Mouse (Mus musculus) CH12.LX (cell line): ENCODE results near the gene Gm10644. TPM values are rescaled to one million over a fixed set of nuclear protein-coding genes. Genes with fewer than 3 reads are reported as not detected.

Source experiments
- DNase-seq: peaks from one replicate; pipeline ENCODE4 v3.0.0-alpha.2; 2013; ENCODE audit errors: extremely low read depth
- H3K27ac ChIP-seq: 2 replicates; pipeline ENCODE4 v1.5.1; 2012; ENCODE audit warnings: low read depth, mild to moderate bottlenecking, control low read depth, moderate library complexity; ENCODE audit not compliant: insufficient read depth
- H3K27me3 ChIP-seq: replicated peaks from 2 replicates; pipeline ENCODE3; 2012; ENCODE audit warnings: inconsistent platforms
- H3K36me3 ChIP-seq, 2 experiments: replicated peaks in 1 of 2; 2 replicates each; pipeline versions ENCODE3 to v1.6.1; 2012; ENCODE audit warnings: inconsistent platforms in 1 of 2, low read length in 1 of 2, mild to moderate bottlenecking in 1 of 2, mixed read lengths in 1 of 2, moderate library complexity in 1 of 2; ENCODE audit not compliant: control insufficient read depth in 1 of 2, insufficient read depth in 1 of 2
- H3K4me1 ChIP-seq, 2 experiments: 2 replicates each; pipeline ENCODE4 v1.6.1; 2012; ENCODE audit warnings: inconsistent platforms in 1 of 2, moderate library complexity in 1 of 2; ENCODE audit not compliant: insufficient read depth in 2 of 2, control insufficient read depth in 1 of 2
- H3K4me2 ChIP-seq: 2 replicates; pipeline ENCODE4 v1.6.1; 2012; ENCODE audit warnings: low read depth, mild to moderate bottlenecking, control low read depth; ENCODE audit not compliant: poor library complexity, insufficient read depth, severe bottlenecking
- H3K4me3 ChIP-seq, 3 experiments: fragments of 150-350 bp in 1 of 3; sonication (generic) in 1 of 3; replicated peaks in 1 of 3; 2 replicates each; pipeline versions ENCODE3 to v1.5.1; 2011 to 2012; ENCODE audit warnings: low read depth in 2 of 3, low read length in 2 of 3, mild to moderate bottlenecking in 2 of 3, moderate library complexity in 2 of 3, control low read depth in 1 of 3, improper control_type of control experiment in 1 of 3, inconsistent platforms in 1 of 3, mixed read lengths in 1 of 3; ENCODE audit not compliant: poor library complexity in 1 of 3
- H3K79me2 ChIP-seq: replicated peaks from 2 replicates; pipeline ENCODE4 v1.6.1; 2012; ENCODE audit warnings: mild to moderate bottlenecking, moderate library complexity; ENCODE audit not compliant: control insufficient read depth, poor library complexity, insufficient read depth, severe bottlenecking; ENCODE audit errors: extremely low read depth
- H3K9ac ChIP-seq: 2 replicates; pipeline ENCODE4 v1.6.1; 2012; ENCODE audit warnings: low read depth, mild to moderate bottlenecking, control low read depth, moderate library complexity; ENCODE audit not compliant: insufficient read depth
- H3K9me3 ChIP-seq: replicated peaks from 2 replicates; pipeline ENCODE3; 2012; ENCODE audit warnings: low read length, inconsistent platforms, mixed read lengths
- BHLHE40 ChIP-seq: IDR thresholded peaks from 2 replicates; pipeline ENCODE4 v1.6.1; 2011; ENCODE audit warnings: mild to moderate bottlenecking, low read depth, low read length, improper control_type of control experiment
- CTCF ChIP-seq, 2 experiments: IDR thresholded peaks in 1 of 2; conservative IDR thresholded peaks in 1 of 2; 2 replicates each; pipeline ENCODE4 v1.5.1; 2011 to 2012; ENCODE audit warnings: low read depth in 2 of 2, low read length in 2 of 2, improper control_type of control experiment in 1 of 2, inconsistent platforms in 1 of 2, mild to moderate bottlenecking in 1 of 2, moderate library complexity in 1 of 2
- ETS1 ChIP-seq: conservative IDR thresholded peaks from 2 replicates; pipeline ENCODE4 v1.6.1; 2012; ENCODE audit warnings: low read depth, mild to moderate bottlenecking, inconsistent platforms, low read length, improper control_type of control experiment, moderate library complexity
- HCFC1 ChIP-seq: IDR thresholded peaks from 2 replicates; pipeline ENCODE4 v1.6.1; 2012; ENCODE audit warnings: low read depth, mild to moderate bottlenecking, inconsistent platforms, low read length, improper control_type of control experiment
- IRF4 ChIP-seq: IDR thresholded peaks from 2 replicates; pipeline ENCODE4 v1.6.1; 2014; ENCODE audit warnings: low read depth, mild to moderate bottlenecking, inconsistent platforms, low read length, improper control_type of control experiment
- JUN ChIP-seq: IDR thresholded peaks from 2 replicates; pipeline ENCODE4 v1.6.1; 2011; ENCODE audit warnings: low read depth, mild to moderate bottlenecking, low read length, improper control_type of control experiment, moderate library complexity; ENCODE audit not compliant: insufficient read depth
- JUND ChIP-seq: conservative IDR thresholded peaks from 2 replicates; pipeline ENCODE4 v1.6.1; 2011; ENCODE audit warnings: low read depth, low read length, improper control_type of control experiment
- MAZ ChIP-seq: IDR thresholded peaks from 2 replicates; pipeline ENCODE4 v1.6.1; 2012; ENCODE audit warnings: low read depth, mild to moderate bottlenecking, inconsistent platforms, low read length, improper control_type of control experiment, moderate library complexity
- MEF2A ChIP-seq: IDR thresholded peaks from 2 replicates; pipeline ENCODE4 v1.6.1; 2014; ENCODE audit warnings: low read depth, mild to moderate bottlenecking, inconsistent platforms, low read length, improper control_type of control experiment, borderline replicate concordance
- MXI1 ChIP-seq: IDR thresholded peaks from 2 replicates; pipeline ENCODE4 v1.6.1; 2011; ENCODE audit warnings: mild to moderate bottlenecking, low read depth, low read length, improper control_type of control experiment
- NELFE ChIP-seq: IDR thresholded peaks from 2 replicates; pipeline ENCODE4 v1.6.1; 2011; ENCODE audit warnings: low read depth, low read length, improper control_type of control experiment
- PAX5 ChIP-seq: IDR thresholded peaks from 2 replicates; pipeline ENCODE4 v1.6.1; 2012; ENCODE audit warnings: low read length, inconsistent platforms, mixed read lengths
- POLR2A ChIP-seq: IDR thresholded peaks from 2 replicates; pipeline ENCODE4 v1.6.1; 2011; ENCODE audit warnings: low read depth, mild to moderate bottlenecking, improper control_type of control experiment, low read length
- RAD21 ChIP-seq: IDR thresholded peaks from 2 replicates; pipeline ENCODE4 v1.6.1; 2011; ENCODE audit warnings: low read depth, mild to moderate bottlenecking, low read length, improper control_type of control experiment, moderate library complexity
- RCOR1 ChIP-seq: conservative IDR thresholded peaks from 2 replicates; pipeline ENCODE4 v1.6.1; 2012; ENCODE audit warnings: low read depth, mild to moderate bottlenecking, inconsistent platforms, low read length, improper control_type of control experiment
- SIN3A ChIP-seq: IDR thresholded peaks from 2 replicates; pipeline ENCODE4 v1.6.1; 2012; ENCODE audit warnings: low read length, improper control_type of control experiment, inconsistent platforms
- SMC3 ChIP-seq: IDR thresholded peaks from 2 replicates; pipeline ENCODE4 v1.6.1; 2011; ENCODE audit warnings: low read depth, low read length, improper control_type of control experiment
- TBP ChIP-seq: conservative IDR thresholded peaks from 2 replicates; pipeline ENCODE4 v1.6.1; 2011; ENCODE audit warnings: low read depth, low read length, improper control_type of control experiment
- USF2 ChIP-seq: conservative IDR thresholded peaks from 2 replicates; pipeline ENCODE4 v1.6.1; 2011; ENCODE audit warnings: low read depth, low read length, improper control_type of control experiment
- ZKSCAN1 ChIP-seq: IDR thresholded peaks from 2 replicates; pipeline ENCODE4 v1.6.1; 2012; ENCODE audit warnings: low read depth, inconsistent platforms, low read length, improper control_type of control experiment, borderline replicate concordance
- ZNF384 ChIP-seq: IDR thresholded peaks from 2 replicates; pipeline ENCODE4 v1.6.1; 2012; ENCODE audit warnings: low read depth, low read length, improper control_type of control experiment, inconsistent platforms
- dilution Hi-C: fragments of 300-500 bp; cut with MboI; formaldehyde crosslinking; loops from 2 replicates; pipeline ENCODE4 v1.14.3; 2020; ENCODE audit warnings: low sequenced_read_pairs; ENCODE audit not compliant: extremely low pct_unique_long_range_greater_than_20kb, extremely low pct_ligation_motif_present
- in situ Hi-C: fragments of 300-500 bp; cut with MboI; formaldehyde crosslinking; loops from 3 replicates; pipeline ENCODE4 v1.14.3; 2019; ENCODE audit warnings: low sequenced_read_pairs, low pct_ligation_motif_present, low pct_unique_long_range_greater_than_20kb, mixed read lengths
- polyA plus RNA-seq: library from polyadenylated mRNA; unstranded; fragments of >175 nt; gene quantifications from 2 replicates; pipeline ENCODE4 v1.2.1, GENCODE M21; 2012; ENCODE audit warnings: low read depth; ENCODE audit not compliant: insufficient read length
- total RNA-seq, 2 experiments: library from RNA; depleted of rRNA; stranded (reverse); fragments of 300-350 nt in 1 of 2; fragments of >200 nt in 1 of 2; gene quantifications; 2 replicates each; pipeline ENCODE4 v1.2.3; 2012 to 2014

Gene Gm10644
- total and polyA plus RNA-seq, 3 experiments, result 0.44 to 1.7 (median 0.58) TPM

DNA sequence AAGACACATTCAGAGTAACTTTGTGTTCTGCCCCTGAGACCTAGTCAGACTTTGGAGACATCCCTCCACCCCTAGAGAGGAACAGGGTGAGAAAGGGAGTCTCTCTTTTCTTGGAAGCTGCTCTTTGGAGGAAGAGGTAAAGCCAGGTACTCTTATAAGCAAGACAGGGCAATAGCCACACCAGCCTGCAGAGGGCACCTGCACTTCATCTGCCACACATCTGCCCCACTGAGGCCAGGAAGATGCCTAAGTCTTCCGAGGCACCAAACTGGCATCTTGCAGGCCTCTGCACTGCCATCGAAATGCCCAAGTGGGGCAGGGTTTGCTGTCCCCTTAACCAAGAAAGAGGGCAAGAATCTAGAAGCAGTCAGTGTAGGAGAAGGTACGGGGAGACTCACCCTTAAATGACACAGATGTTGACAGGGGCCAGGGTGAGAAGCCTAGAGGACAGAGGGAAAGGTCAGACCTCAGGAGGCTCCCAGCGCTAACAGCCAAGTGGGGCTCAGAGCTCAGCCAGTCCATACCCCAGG, 21.2 kb upstream of the Gm10644 start:
- Histone ChIP-seq H3K9ac (no peak overlapping the region), H3K4me2 (no peak overlapping the region), H3K27me3 (no peaks in the 10 kb centered on the region), H3K4me1 (peaks cover 14 to 54% of the 10 kb centered on the region in 2 experiments), H3K4me3 (no peak overlapping the region), H3K36me3 (peaks cover 5 to 31% of the 10 kb centered on the region in 2 experiments), H3K9me3 (no peaks in the 10 kb centered on the region), H3K27ac (no peak overlapping the region), H3K79me2 (peaks cover 3% of the 10 kb centered on the region; the same call in 1 of the 2 replicates)
- no peak for DNase-seq
- in situ Hi-C loops, result no loop called here
- TF ChIP-seq SMC3 (peak; percentile 40), SIN3A (no peak), USF2 (no peak), CTCF (conservative IDR thresholded peaks at IDR 0.05 in 1 of 2, IDR thresholded peaks at IDR 0.05 in 1 of 2; ENCODE audit: low read depth in 2 of 2, low read length in 2 of 2) (peak; percentile 29 to 72; a peak in 2 of 4 replicates), RAD21 (peak; percentile 62)
- dilution Hi-C loops, result no loop called here

DNA sequence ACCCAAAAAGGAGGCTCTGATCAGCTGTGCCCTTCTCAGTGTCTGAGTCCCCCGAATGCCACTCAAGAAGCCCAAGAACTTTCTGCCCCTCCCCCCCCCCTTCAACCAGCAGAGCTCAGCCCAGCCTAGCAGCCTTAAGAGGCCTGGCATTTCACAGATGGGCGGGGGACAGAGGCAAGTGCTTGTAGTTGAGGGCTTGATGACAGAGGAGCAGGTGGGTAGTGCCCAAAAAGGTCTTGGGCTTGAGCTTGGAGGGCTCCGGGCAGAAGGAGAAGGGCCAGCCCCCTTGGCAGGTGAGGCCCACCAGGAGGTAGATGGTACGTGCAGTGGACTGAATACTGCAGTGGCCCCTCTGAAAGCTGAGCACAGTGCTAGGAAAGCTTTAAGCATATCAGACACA, 19.5 kb upstream of the Gm10644 start:
- TF ChIP-seq HCFC1 (no peak), MAZ (no peak), POLR2A (no peak), BHLHE40 (no peak), RCOR1 (no peak), MXI1 (no peak), ZNF384 (no peak), MEF2A (no peak), JUND (no peak), CTCF (conservative IDR thresholded peaks at IDR 0.05 in 1 of 2, IDR thresholded peaks at IDR 0.05 in 1 of 2; ENCODE audit: low read depth in 2 of 2, low read length in 2 of 2) (no peak), ZKSCAN1 (no peak), RAD21 (no peak), IRF4 (no peak), PAX5 (no peak), NELFE (no peak), JUN (no peak), TBP (no peak), ETS1 (no peak)
- TF ChIP-seq, all 38 proteins: peak for 0
- in situ Hi-C loops, result no loop called here
- no peak overlapping the region for H3K9ac ChIP-seq
- H3K27ac ChIP-seq, result no peak overlapping the region
- no peaks in the 10 kb centered on the region for H3K27me3 ChIP-seq
- no peaks in the 10 kb centered on the region for H3K9me3 ChIP-seq
- H3K79me2 ChIP-seq, result peaks cover 4% of the 10 kb centered on the region; the same call in 1 of the 2 replicates
- no peak for DNase-seq
- peaks cover 12 to 45% of the 10 kb centered on the region in 2 experiments for H3K4me1 ChIP-seq
- H3K4me3 ChIP-seq, result no peak overlapping the region
- peaks cover 4 to 27% of the 10 kb centered on the region in 2 experiments for H3K36me3 ChIP-seq
- H3K4me2 ChIP-seq, result no peak overlapping the region
- dilution Hi-C loops, result no loop called here
